Mouse (Mus musculus) heart, embryonic 12.5 days (tissue): Measurements from ENCODE around the gene Akt2. TPM values are rescaled to one million over a fixed set of nuclear protein-coding genes. Genes with fewer than 3 reads are reported as not detected.

ENCODE experiments used
- ATAC-seq: fragments of 200-750 bp; cut with Nextera tagmentation; 2 replicates; pipeline ENCODE4 v1.8.0; 2017; ENCODE audit warnings: moderate TSS enrichment, moderate library complexity; ENCODE audit not compliant: insufficient number of reproducible peaks, low FRiP score
- H3K27ac ChIP-seq: fragments of 300-500 bp; sonication (generic); 2 replicates; pipeline ENCODE4 v1.5.1; 2016; ENCODE audit warnings: mild to moderate bottlenecking, moderate library complexity; ENCODE audit not compliant: poor library complexity, severe bottlenecking
- H3K27me3 ChIP-seq: fragments of 300-500 bp; sonication (generic); replicated peaks from 2 replicates; pipeline ENCODE4 v1.6.1; 2016; ENCODE audit warnings: mild to moderate bottlenecking, moderate library complexity
- H3K36me3 ChIP-seq: fragments of 300-500 bp; sonication (generic); 2 replicates; pipeline ENCODE4 v1.6.1; 2016; ENCODE audit warnings: mild to moderate bottlenecking, moderate library complexity
- H3K4me1 ChIP-seq: fragments of 300-500 bp; sonication (generic); replicated peaks from 2 replicates; pipeline ENCODE4 v1.6.1; 2016; ENCODE audit warnings: mild to moderate bottlenecking
- H3K4me2 ChIP-seq: fragments of 300-500 bp; sonication (generic); 2 replicates; pipeline ENCODE4 v1.6.1; 2016; ENCODE audit warnings: mild to moderate bottlenecking, moderate library complexity
- H3K4me3 ChIP-seq: fragments of 300-500 bp; sonication (generic); 2 replicates; pipeline ENCODE4 v1.5.1; 2016; ENCODE audit warnings: mild to moderate bottlenecking
- H3K9ac ChIP-seq: fragments of 300-500 bp; sonication (generic); 2 replicates; pipeline ENCODE4 v1.6.1; 2016; ENCODE audit warnings: mild to moderate bottlenecking, moderate library complexity
- H3K9me3 ChIP-seq: fragments of 300-500 bp; sonication (generic); replicated peaks from 2 replicates; pipeline ENCODE4 v1.6.1; 2016; ENCODE audit warnings: mild to moderate bottlenecking, moderate library complexity
- WGBS: fragments of 180-500 bp; shearing (Covaris S2); methylation state at CpG from one replicate; pipeline ENCODE4 v1.1.7; 2016; 5-methylcytosine and 5-hydroxymethylcytosine counted together
- polyA plus RNA-seq: library from polyadenylated mRNA; unstranded; fragments of >200 nt; fragmentation: Nextera tagmentation; extraction: Ambion mirVana; gene quantifications from 2 replicates; pipeline ENCODE4 v1.2.1, GENCODE M21; 2016

The Akt2 gene
- polyA plus RNA-seq, 1 experiment from 2014 or later: 85.0 TPM

DNA sequence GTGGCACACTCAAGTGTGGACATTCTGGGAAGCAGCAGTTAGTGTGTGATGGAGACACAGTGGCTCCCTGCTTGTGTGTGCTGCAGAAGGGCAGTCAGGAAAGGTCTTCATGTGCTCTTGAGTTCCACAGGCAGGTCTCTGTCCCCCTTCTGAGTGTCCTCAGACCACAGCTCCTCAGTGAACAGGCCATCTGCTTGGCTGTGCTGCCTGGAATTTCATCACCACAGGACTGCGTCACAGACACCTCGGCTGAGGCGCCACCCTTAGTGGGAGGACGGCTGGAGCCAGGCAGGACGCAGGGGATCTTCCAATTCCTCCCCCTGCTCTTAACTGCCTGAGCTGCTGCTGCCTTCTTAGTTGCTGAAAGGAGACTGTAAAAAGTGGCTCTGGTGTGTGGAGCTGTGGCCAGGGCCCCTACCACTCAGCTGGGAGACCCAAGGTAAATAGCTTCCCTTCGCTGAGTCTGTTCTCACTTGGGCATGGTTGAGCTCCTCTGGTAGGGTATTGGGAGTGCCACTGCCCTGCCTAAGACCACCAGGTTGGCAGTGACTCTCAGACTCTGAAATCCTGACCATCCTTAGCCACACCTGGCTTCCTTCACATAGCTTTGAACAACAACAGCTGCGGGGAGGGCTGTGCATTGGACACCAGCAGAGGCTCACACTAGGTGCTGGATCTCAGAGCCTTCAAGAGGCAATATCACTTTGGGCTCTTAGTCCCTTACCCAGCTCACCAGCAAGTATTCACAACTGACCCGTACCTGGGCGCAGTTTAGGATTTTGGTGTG, 14.3 kb downstream of the Akt2 start:
- Histone ChIP-seq H3K4me3 (no peak overlapping the region), H3K4me1 (peaks cover 94% of the 10 kb centered on the region), H3K36me3 (peaks cover 12% of the 10 kb centered on the region; the same call in 1 of the 2 replicates), H3K9ac (peak overlapping the region; percentile 52), H3K4me2 (peak overlapping the region; percentile 31), H3K9me3 (no peaks in the 10 kb centered on the region), H3K27ac (peak overlapping the region; percentile 88), H3K27me3 (no peaks in the 10 kb centered on the region)
- peak; percentile 60; the same call in 1 of the 2 replicates for ATAC-seq
- 38% methylated on average over 9 of the region's 9 CpGs for WGBS

DNA sequence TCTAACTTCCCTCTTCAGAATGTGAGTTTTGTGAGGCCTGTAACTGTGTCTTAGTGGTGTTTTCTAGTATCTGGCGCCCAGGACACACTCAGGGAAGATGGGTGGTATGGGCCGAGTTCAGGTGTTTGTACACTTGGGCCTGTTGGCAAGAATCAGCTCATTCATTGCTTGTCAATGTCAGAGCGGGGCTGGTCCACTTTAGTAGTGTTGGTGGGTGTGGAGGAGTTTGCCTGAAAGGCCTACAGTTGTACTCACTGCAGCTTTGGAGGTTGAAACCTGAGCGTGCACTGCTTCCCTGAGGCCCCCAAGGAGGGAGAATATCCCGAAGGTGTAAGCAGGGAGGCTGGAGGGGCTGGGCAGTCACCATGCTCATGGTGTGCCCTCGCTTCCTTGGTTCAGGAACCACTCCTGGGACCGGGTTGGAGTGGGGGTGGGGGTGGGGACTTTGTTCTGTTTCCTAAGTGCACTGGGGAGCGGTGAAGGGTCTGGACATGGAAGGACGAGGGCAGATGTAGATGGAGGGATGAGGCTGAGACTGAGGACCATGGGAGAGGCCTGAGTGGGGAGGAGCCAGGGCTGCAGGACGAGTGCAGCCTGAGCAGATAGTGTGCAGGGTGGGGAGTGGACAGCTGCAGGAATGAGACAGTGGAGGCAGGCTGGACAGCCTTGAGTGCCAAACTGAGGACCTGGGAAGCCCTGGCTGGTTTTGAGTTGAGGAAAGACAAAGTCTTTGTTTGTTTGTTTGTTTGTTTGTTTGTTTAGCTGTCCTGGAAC, 15.3 kb downstream of the Akt2 start:
- Histone ChIP-seq H3K4me2 (peak overlapping the region; percentile 31), H3K36me3 (peaks cover 13% of the 10 kb centered on the region; the same call in 1 of the 2 replicates), H3K4me1 (peaks cover 84% of the 10 kb centered on the region), H3K9me3 (no peaks in the 10 kb centered on the region), H3K9ac (peak overlapping the region; percentile 19), H3K4me3 (no peak overlapping the region), H3K27me3 (no peaks in the 10 kb centered on the region), H3K27ac (peak overlapping the region; percentile 88)
- no peak for ATAC-seq
- WGBS: 48% methylated on average over 10 of the region's 10 CpGs

DNA sequence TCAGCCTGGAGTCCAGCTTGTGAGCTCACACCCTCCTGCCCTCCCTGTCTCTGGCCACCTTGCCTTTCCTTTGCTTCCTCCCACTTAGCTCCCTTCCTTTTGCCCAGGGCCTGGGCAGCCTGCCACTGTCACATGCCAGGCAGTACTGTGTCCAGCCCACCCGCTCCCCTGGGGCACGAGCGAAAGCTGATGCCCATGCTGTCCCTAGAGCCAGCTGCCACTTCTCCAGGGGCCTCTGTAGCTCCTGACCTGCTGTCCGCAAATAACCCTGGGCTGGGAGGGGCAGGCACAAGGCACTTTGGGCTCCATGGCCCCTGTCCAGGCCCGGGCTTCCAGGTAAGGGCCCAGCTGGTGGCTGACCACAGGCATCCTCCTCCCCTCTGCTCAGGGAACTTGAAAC, 16.2 kb downstream of the Akt2 start:
- ATAC-seq: no peak
- Histone ChIP-seq H3K9me3 (no peaks in the 10 kb centered on the region), H3K9ac (peak overlapping the region; percentile 14; the same call in 1 of the 2 replicates), H3K4me2 (0 out of 2 replicates have a peak overlapping the region, but pooled peaks have one; percentile 1), H3K27me3 (no peaks in the 10 kb centered on the region), H3K36me3 (peaks cover 13% of the 10 kb centered on the region; the same call in 1 of the 2 replicates), H3K27ac (no peak overlapping the region), H3K4me1 (peaks cover 75% of the 10 kb centered on the region), H3K4me3 (no peak overlapping the region)
- 56% methylated on average over 5 of the region's 5 CpGs for WGBS

DNA sequence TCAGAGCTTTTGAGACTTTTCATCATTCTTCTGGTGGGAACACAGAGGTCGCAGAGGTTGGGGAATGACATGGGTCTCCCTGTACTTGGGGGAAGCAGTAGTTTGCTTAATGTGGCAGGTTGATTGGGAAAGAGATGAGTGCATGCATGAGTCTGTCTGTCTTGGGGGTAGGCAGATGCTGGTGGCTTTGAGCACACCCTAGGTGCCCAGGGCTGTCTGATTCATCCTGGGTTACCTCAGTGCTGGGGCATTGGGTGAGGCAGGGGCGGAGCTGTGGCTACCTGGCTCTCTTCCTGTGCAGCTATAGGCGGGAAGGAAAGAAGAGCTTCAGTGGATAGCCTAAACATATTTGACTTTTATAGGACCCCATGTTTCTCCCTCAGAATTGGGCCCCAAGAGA, 16.8 kb downstream of the Akt2 start:
- Histone ChIP-seq H3K36me3 (peaks cover 13% of the 10 kb centered on the region; the same call in 1 of the 2 replicates), H3K9ac (no peak overlapping the region), H3K4me1 (peaks cover 74% of the 10 kb centered on the region), H3K4me2 (no peak overlapping the region), H3K27ac (no peak overlapping the region), H3K9me3 (no peaks in the 10 kb centered on the region), H3K27me3 (no peaks in the 10 kb centered on the region), H3K4me3 (no peak overlapping the region)
- ATAC-seq: no peak
- WGBS: 77% methylated on average over 3 of the region's 3 CpGs

DNA sequence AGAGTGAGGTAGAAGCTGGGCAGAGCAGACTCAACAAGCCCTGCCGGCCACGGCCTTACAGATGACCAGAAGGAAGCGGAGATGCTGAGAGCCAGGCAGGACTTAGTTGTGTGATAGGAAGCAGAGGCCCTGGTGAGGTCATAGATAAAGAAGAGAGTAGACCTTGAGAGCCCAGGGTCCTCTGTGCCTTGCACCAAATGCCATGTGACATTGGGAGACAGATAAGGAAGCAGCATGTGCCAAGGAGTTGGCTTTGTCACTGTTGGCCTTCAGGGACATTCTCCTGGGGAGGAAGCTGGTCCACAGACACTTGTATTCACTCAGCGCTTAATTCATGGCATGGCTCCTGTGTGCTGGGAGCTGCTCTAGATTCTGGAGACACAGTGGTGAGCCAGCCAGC, 17.9 kb downstream of the Akt2 start:
- Histone ChIP-seq H3K27me3 (no peaks in the 10 kb centered on the region), H3K4me1 (peaks cover 69% of the 10 kb centered on the region), H3K4me2 (peak overlapping the region; percentile 5; the same call in 1 of the 2 replicates), H3K36me3 (peaks cover 13% of the 10 kb centered on the region; the same call in 1 of the 2 replicates), H3K27ac (peak overlapping the region; percentile 49), H3K9ac (no peak overlapping the region), H3K9me3 (no peaks in the 10 kb centered on the region), H3K4me3 (no peak overlapping the region)
- ATAC-seq: no peak
- 16% methylated on average over 4 of the region's 4 CpGs for WGBS

DNA sequence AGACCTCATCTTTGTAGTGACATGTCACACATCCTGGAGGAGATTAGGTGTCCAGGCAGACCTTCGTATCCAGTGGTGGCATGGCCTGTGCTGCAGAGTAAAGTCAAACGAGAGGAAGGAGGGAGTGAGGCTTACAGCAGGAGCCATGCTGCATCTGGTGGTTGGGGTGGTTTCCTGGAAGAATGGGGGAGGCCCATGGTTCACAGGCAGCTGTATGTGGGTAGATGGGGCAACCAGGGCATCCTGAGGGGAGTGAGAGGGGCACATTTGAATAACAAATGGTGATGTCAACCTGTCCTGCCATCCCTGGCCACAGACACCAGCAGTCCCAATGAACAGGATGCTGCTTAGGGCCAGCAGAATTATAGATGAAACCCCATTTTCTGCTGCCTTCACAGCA, 18.3 kb downstream of the Akt2 start:
- Histone ChIP-seq H3K9ac (no peak overlapping the region), H3K27ac (peak overlapping the region; percentile 49)

DNA sequence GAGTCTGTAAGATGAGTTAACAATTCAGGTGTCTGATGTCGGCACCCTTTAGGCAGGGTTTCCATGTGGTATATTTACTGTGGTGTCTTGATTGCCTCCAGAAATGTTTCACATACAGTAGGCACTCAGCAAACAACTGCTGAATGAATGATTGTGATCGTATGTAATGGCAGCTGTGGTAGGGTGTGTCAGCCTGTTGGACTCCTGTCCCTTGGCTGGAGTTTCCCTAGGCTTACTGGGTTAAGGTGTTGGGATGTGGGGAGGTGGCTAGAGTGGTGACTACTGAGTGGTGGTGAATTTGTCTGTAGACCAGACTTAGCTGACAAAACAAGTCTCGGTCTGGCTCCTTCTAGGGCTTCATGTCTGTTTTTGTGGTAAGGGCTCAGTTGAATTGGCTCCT, 19.0 kb downstream of the Akt2 start:
- Histone ChIP-seq H3K36me3 (peaks cover 13% of the 10 kb centered on the region; the same call in 1 of the 2 replicates), H3K4me1 (peaks cover 58% of the 10 kb centered on the region), H3K9ac (no peak overlapping the region), H3K4me3 (no peak overlapping the region), H3K27ac (no peak overlapping the region), H3K9me3 (no peaks in the 10 kb centered on the region), H3K4me2 (no peak overlapping the region), H3K27me3 (no peaks in the 10 kb centered on the region)
- ATAC-seq: no peak
- 91% methylated on average over 3 of the region's 3 CpGs for WGBS

More for the DNA sequence above, 18.3 kb downstream of the Akt2 start:
- H3K36me3 ChIP-seq: peaks cover 13% of the 10 kb centered on the region; the same call in 1 of the 2 replicates
- H3K4me2 ChIP-seq: no peak overlapping the region
- no peak overlapping the region for H3K4me3 ChIP-seq
- no peak for ATAC-seq
- WGBS: 23% methylated on average over 2 of the region's 2 CpGs
- no peaks in the 10 kb centered on the region for H3K27me3 ChIP-seq
- H3K4me1 ChIP-seq: peaks cover 65% of the 10 kb centered on the region
- H3K9me3 ChIP-seq: no peaks in the 10 kb centered on the region

DNA sequence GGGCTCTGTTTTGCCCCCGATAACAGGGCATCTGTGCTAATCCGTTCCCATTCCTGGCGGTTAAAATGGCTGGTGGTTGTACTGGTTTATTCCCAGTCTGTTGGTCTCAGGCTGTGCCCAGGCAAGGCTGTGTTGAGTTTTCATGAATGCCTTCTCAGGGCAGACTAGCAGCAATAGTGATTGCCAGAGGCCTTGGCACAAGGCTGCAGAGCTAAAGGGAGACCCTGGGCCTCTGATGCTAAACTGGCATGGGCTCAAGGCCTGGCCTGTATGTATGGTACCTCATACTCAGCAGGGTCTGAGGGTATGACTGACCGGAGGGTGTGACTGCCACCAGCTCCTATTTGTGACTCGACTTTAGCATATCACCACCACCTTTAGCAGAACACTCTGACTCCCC, 19.5 kb downstream of the Akt2 start:
- H3K36me3 ChIP-seq: peaks cover 16% of the 10 kb centered on the region
- peaks cover 53% of the 10 kb centered on the region for H3K4me1 ChIP-seq
- no peak overlapping the region for H3K4me3 ChIP-seq
- no peaks in the 10 kb centered on the region for H3K9me3 ChIP-seq
- H3K27me3 ChIP-seq: no peaks in the 10 kb centered on the region
- no peak overlapping the region for H3K4me2 ChIP-seq
- WGBS: 91% methylated on average over 5 of the region's 5 CpGs
- no peak overlapping the region for H3K9ac ChIP-seq
- no peak for ATAC-seq
- H3K27ac ChIP-seq: no peak overlapping the region

DNA sequence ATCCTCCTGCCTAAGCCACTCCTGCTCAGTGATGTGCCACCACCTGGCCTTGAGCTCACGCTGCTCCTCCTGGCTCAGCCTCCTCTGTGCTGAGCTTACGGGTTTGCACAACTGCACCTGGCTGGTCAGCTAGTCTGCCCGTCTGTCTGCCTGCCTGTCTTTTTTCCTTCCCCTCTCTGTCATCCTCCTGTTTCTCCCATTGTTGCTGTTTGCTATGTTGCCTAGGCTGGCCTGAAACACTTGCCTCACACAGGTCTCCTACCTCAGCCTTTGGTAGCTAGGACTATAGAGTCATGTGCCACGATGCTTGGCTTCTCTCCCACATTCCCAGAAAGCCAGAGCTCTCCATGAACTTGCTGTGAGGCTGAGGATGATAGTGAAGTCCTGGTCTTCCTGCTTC, 21.6 kb downstream of the Akt2 start:
- no peak for ATAC-seq
- Histone ChIP-seq H3K4me3 (no peak overlapping the region), H3K27ac (no peak overlapping the region), H3K4me1 (peaks cover 32% of the 10 kb centered on the region), H3K9me3 (no peaks in the 10 kb centered on the region), H3K27me3 (no peaks in the 10 kb centered on the region), H3K9ac (no peak overlapping the region), H3K36me3 (peaks cover 36% of the 10 kb centered on the region), H3K4me2 (no peak overlapping the region)
- WGBS: 74% methylated on average over 4 of the region's 4 CpGs

DNA sequence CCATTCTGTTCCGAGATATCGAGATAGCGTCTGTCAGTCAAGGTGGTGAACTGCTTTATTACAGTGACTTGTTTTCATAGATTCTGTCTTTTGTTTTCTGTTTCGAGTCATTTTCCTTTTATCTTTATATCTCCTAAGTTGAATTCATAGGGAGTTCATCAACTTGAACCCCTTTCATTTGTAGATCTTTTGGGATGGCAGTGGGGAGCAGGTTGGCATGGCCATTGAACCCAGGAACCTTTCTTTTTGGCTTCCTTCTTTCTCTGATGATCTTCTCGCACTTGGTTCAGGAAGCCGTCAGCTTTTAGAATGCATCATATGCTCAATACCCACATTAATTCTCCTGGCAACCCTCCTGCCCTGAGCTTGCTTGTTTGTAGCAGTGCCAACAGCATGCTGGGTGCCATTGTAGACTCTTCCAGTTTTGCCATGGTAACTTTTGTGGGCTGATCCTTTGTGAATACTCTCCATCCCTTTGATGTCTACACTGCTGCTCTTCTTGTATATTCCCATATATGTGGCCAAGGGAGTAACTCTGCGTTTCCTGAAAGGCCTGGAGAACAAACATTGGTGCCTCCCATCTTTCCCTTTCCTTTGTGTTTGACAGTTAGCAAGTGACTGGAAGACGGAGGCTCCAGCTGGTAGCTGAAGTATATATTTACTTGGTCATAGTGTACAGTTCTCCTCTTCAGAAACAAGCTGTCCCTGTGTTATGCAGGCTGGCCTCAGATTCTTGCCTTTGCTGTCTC, 22.6 kb downstream of the Akt2 start:
- H3K4me2 ChIP-seq: no peak overlapping the region

DNA sequence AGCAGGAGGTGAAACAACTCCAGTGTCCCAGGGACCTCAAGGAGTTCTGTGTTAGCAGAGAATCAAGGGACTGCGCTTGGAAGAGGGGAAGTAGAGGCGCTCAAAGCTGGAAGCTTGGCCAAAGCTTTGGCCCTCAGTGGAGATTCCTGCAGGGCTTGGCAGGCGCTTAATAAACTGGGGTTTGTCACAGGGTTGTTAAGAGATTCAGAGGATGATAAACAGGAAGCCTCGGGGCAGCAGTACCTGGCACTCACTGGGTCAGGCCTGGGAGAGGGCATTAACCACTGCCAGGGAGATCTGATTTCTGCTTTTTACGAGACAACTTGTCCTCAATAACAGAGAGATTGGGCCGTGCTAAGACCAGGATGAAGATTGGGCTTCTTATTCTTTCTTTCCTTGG, 29.7 kb downstream of the Akt2 start:
- no peak for ATAC-seq
- Histone ChIP-seq H3K4me3 (no peak overlapping the region), H3K27ac (no peak overlapping the region), H3K27me3 (no peaks in the 10 kb centered on the region), H3K9ac (no peak overlapping the region), H3K4me1 (no peaks in the 10 kb centered on the region), H3K9me3 (no peaks in the 10 kb centered on the region), H3K36me3 (peaks cover 91% of the 10 kb centered on the region), H3K4me2 (no peak overlapping the region)
- WGBS: 75% methylated on average over 6 of the region's 6 CpGs

More for the DNA sequence above, 22.6 kb downstream of the Akt2 start:
- Histone ChIP-seq H3K36me3 (peaks cover 46% of the 10 kb centered on the region), H3K27me3 (no peaks in the 10 kb centered on the region), H3K4me3 (no peak overlapping the region), H3K27ac (no peak overlapping the region), H3K4me1 (peaks cover 22% of the 10 kb centered on the region), H3K9me3 (no peaks in the 10 kb centered on the region), H3K9ac (no peak overlapping the region)
- no peak for ATAC-seq
- WGBS: 81% methylated on average over 8 of the region's 8 CpGs
